In genomic region chr11:78522481-78522997, GRCm38 (mm10) we compare ENCODE assay signal across 12 mouse cellular contexts. TPM values are rescaled to one million over a fixed set of nuclear protein-coding genes. Genes with fewer than 3 reads are reported as not detected.
DNase-seq lines count a peak whose midpoint lies in the region; ATAC-seq lines count a peak whose summit lies in the region.
"Had no signal": no experiment of that assay in that cellular context is flagged by ENCODE, and none has a peak within 500 bp of the region (broad histone marks: within the 10 kb centered on the region; RNA-seq: fewer than 3 reads in every experiment).

No protein-coding gene starts in this region.

- H3K4me3 ChIP-seq in forebrain, embryonic 13.5 days = no peak overlapping the region
- H3K4me3 ChIP-seq: limb, embryonic 15.5 days had no signal

- no peak overlapping the region for H3K9ac ChIP-seq in forebrain, embryonic 13.5 days
- H3K9ac ChIP-seq: limb, embryonic 15.5 days had no signal

- H3K27ac ChIP-seq in forebrain, embryonic 13.5 days = no peak overlapping the region
- H3K27ac ChIP-seq: limb, embryonic 15.5 days had no signal

- peaks cover 100% of the 10 kb centered on the region for H3K36me3 ChIP-seq in forebrain, embryonic 13.5 days (ENCODE audit: poor library complexity, severe bottlenecking)

- no peak for ATAC-seq in forebrain, embryonic 13.5 days

- peak; percentile 25 to 44 for DNase-seq in adrenal gland, postnatal 36 days
- no peak for DNase-seq in adrenal gland, adult 8-10 months
- peak; percentile 42 for DNase-seq in kidney, adult 18-20 months
- DNase-seq in kidney, postnatal 25 days = no peak
- peak; percentile 73 for DNase-seq in Muller cell, postnatal 12 days (ENCODE audit: inconsistent ontology term)
- peak; percentile 49 for DNase-seq in lung, postnatal 10 days
- DNase-seq in layer of hippocampus, postnatal 25 days (ENCODE audit: extremely low spot score in 1 of 2, low spot score in 1 of 2) = no peak
- DNase-seq: cerebellum, adult 11-12 months had no signal

- H3K27me3 ChIP-seq in forebrain, embryonic 13.5 days = no peaks in the 10 kb centered on the region
- H3K27me3 ChIP-seq: limb, embryonic 15.5 days had no signal

- H3K4me1 ChIP-seq in forebrain, embryonic 13.5 days = peaks cover 5% of the 10 kb centered on the region

- no peak overlapping the region for H3K4me2 ChIP-seq in forebrain, embryonic 13.5 days
- H3K4me2 ChIP-seq: limb, embryonic 15.5 days had no signal

- H3K9me3 ChIP-seq in forebrain, embryonic 13.5 days (replicated peaks) = no peaks in the 10 kb centered on the region
- H3K9me3 ChIP-seq: limb, embryonic 15.5 days had no signal

- 97% methylated on average over 1 of the region's 1 CpGs for WGBS in forebrain, embryonic 13.5 days

RNA-seq across cellular contexts. Expression of gene Poldip2, which starts 10.5 kb away (rescaled TPM):
- total RNA-seq in adrenal gland, postnatal 36 days (2021) = 100 to 1,000 TPM; 149 to 156 TPM
- 100 to 1,000 TPM; 129 to 171 (median 150) TPM for total RNA-seq in adrenal gland, adult 8-10 months (2022)
- 170 and 176 TPM in 2 replicates for polyA plus RNA-seq in forebrain, embryonic 13.5 days (2015; fragmentation: Nextera tagmentation; extraction: Ambion mirVana)
- 100 to 1,000 TPM; 122 TPM for total RNA-seq in layer of hippocampus, postnatal 25 days (2021)

RNA-seq across cellular contexts. Expression of gene Tmem199, which starts 10.6 kb away (rescaled TPM):
- total RNA-seq in adrenal gland, postnatal 36 days (2021) = 10 to 100 TPM; 27.3 to 36.0 TPM
- 10 to 100 TPM; 27.5 to 36.3 (median 34.5) TPM for total RNA-seq in adrenal gland, adult 8-10 months (2022)
- 85.9 and 86.6 TPM in 2 replicates for polyA plus RNA-seq in forebrain, embryonic 13.5 days (2015; fragmentation: Nextera tagmentation; extraction: Ambion mirVana)
- total RNA-seq in layer of hippocampus, postnatal 25 days (2021) = 10 to 100 TPM; 40.7 to 44.5 TPM

RNA-seq across cellular contexts. Expression of gene Tnfaip1, which starts 13.6 kb away (rescaled TPM):
- total RNA-seq in adrenal gland, postnatal 36 days (2021) = 10 to 100 TPM; 45.0 to 45.3 TPM
- total RNA-seq in adrenal gland, adult 8-10 months (2022) = 10 to 100 TPM; 39.9 to 52.6 (median 47.0) TPM
- polyA plus RNA-seq in forebrain, embryonic 13.5 days (2015; fragmentation: Nextera tagmentation; extraction: Ambion mirVana) = 65.6 and 71.9 TPM in 2 replicates
- 10 to 100 TPM; 34.7 to 35.5 TPM for total RNA-seq in layer of hippocampus, postnatal 25 days (2021)

RNA-seq across cellular contexts. Expression of gene Ift20, which starts 13.6 kb away (rescaled TPM):
- 100 to 1,000 TPM in 1 of 2 experiments, 10 to 100 TPM in 1; 94.3 to 106 TPM for total RNA-seq in adrenal gland, postnatal 36 days (2021)
- 100 to 1,000 TPM; 103 to 135 (median 123) TPM for total RNA-seq in adrenal gland, adult 8-10 months (2022)
- 92.2 and 114 TPM in 2 replicates for polyA plus RNA-seq in forebrain, embryonic 13.5 days (2015; fragmentation: Nextera tagmentation; extraction: Ambion mirVana)
- total RNA-seq in layer of hippocampus, postnatal 25 days (2021) = 10 to 100 TPM; 80.0 to 83.0 TPM

RNA-seq across cellular contexts. Expression of gene Sebox, which starts 19.3 kb away (rescaled TPM):
- total RNA-seq in adrenal gland, postnatal 36 days (2021) = not detected
- not detected for total RNA-seq in adrenal gland, adult 8-10 months (2022)
- 0.14 and 0.36 TPM in 2 replicates for polyA plus RNA-seq in forebrain, embryonic 13.5 days (2015; fragmentation: Nextera tagmentation; extraction: Ambion mirVana)
- 1 to 10 TPM; 5.0 to 5.5 TPM for total RNA-seq in layer of hippocampus, postnatal 25 days (2021)
- polyA plus RNA-seq: heart, embryonic 14.5 days; neural tube, embryonic 14.5 days had no signal

Comparison
In these comparisons a context has a peak if more than half of its experiments do, and no peak if none do; other contexts are left out.
1. DNase-seq: peak in adrenal gland, postnatal 36 days (2 of 2), kidney, adult 18-20 months (single experiment), Muller cell, postnatal 12 days (single experiment) and lung, postnatal 10 days (single experiment); none in adrenal gland, adult 8-10 months (single experiment), kidney, postnatal 25 days (0 of 2) and layer of hippocampus, postnatal 25 days (0 of 2).